Mouse (Mus musculus) urinary bladder, postnatal 4 days (tissue): ENCODE results near the gene Riok1.

Experiments
- DNase-seq, 2 experiments: peaks; one replicate each; pipeline ENCODE4 v3.0.0; 2021 to 2022; ENCODE audit warnings: low spot score in 2 of 2

The Riok1 gene

DNA sequence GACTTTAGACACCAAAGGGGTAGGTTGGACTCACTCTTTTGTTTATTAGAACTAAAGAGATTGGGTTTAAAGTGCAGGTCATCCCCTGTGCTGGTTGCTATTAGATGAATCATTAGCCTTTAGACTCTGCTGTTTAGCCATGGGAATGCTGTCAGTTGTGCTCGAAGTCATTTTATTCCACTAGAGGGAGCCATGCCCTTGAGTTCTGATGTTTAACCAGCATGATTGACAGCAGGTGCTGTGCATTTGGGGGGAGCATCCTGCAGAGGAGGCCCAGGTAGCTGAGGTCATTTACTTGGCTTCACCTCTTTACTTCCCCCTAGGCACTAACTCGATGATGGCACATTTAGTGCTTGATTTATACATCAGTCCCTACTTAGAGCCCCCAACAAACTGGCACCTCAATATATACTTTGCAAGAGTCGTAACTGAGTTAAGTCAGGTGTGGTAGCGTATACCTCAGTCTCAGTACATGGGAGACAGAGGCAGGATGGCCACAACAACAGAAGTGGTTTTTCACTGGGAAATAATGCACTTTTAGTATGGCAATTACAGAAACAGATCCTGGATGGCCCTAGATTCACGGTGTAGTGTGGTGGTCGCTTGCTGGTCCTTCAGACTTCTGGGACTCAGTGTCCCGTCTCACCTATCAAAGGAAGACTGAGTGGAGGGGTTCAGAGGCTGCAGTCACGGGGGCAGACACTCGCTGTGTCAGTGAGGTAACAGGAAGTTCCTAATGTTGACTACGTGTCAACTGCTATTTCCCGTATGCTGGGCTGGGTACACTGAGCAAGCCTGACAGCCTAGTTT lies 28.3 kb downstream of the Riok1 start:
- no peak for DNase-seq

DNA sequence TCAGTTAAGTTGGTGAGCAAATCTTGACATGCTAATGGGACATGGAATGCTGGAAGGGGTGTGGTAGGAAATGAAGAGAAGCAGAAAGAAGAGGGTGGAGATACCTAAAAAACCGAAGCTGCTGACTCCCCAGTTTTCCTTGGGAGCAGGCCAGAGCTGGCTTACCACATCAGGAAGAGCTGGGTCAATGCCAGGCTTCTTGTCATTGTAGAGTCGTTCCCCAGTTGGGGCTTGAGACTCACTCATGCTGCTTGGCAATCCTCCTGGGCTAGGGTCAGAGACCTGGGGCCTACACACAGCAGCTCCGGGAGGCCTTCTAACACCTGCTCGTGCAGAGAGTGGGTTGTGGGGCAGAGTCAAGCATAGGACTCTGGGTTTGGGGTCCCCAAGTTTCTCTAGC lies 34.1 kb downstream of the Riok1 start:
- no peak for DNase-seq

GRCm38 (mm10) chr13:38073374-38074307 lies 36.8 kb downstream of the Riok1 start:
- no peak for DNase-seq

DNA sequence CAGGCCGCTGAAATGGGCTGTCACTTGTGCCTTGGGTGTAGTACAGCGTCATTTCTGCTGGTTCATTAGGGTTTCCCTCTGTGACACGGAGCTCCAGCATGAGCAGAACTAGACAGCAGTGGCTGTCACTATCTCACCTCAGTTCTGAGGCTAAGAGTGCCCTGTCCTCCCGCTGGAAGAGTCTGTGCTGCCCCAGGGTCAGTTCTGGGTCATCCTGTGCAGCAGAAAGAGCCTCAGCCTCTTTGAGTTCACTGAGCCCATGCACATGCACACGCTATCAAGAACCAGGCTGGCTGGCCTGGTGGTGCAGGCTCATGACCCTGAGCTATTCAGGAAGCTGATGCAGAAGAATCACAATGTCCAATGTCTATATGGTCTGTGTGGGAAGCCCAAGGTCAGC lies 37.6 kb downstream of the Riok1 start:
- DNase-seq, result no peak

GRCm38 (mm10) chr13:38077113-38077512 lies 40.3 kb downstream of the Riok1 start:
- no peak for DNase-seq

- DNase-seq, result no peak
Measured at GRCm38 (mm10) chr13:38078836-38079235, 42.0 kb downstream of the Riok1 start.

DNA sequence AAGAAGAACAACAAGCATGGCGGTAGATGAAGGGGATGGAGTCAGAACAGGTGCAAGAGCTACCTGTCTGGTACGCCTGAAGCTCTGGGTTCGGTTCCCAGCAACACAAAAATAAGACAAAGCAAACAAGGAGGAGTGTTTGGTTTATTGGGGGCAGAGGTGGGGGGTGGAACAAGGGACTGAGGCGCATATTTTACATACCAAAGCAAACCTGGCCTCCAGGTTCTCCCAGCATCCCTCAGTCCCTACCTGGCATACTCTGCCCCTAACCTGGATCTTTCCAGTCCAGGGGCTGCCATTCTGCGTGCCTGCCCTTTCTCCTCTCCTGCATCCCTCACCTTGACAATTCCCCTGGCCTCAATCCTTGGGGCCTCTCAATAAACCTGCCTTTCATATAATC lies 42.6 kb downstream of the Riok1 start:
- DNase-seq, result no peak

- no peak for DNase-seq
Measured at GRCm38 (mm10) chr13:38080014-38080413, 43.2 kb downstream of the Riok1 start.

DNA sequence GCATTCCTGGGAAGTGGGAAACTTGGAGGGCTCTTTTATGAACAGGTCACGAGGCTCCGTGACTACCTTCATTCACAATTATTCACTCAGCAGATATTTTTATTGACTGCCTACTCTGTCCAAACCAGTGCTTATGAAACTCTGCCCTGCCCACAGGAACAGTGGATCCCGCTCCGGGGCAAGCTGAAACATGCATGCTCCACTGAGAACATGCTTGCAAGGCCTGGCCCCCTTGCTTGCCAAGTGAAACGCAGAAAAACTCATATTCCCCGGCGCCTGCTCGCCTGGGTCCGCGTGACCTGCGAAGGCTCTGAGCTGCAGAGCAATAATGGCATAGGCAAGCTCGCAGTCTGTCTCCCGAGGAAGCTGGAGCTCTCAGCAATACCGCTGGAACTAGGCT lies 43.9 kb downstream of the Riok1 start:
- DNase-seq, result peak in 1 of 2 experiments; percentile 49

- DNase-seq, result no peak
Measured at GRCm38 (mm10) chr13:38081161-38081560, 44.4 kb downstream of the Riok1 start.

GRCm38 (mm10) chr13:38086711-38087110 lies 49.9 kb downstream of the Riok1 start:
- no peak for DNase-seq

GRCm38 (mm10) chr13:38088008-38088407 lies 51.2 kb downstream of the Riok1 start:
- no peak for DNase-seq

- DNase-seq, result no peak
Measured at GRCm38 (mm10) chr13:38089449-38089848, 52.7 kb downstream of the Riok1 start.

DNA sequence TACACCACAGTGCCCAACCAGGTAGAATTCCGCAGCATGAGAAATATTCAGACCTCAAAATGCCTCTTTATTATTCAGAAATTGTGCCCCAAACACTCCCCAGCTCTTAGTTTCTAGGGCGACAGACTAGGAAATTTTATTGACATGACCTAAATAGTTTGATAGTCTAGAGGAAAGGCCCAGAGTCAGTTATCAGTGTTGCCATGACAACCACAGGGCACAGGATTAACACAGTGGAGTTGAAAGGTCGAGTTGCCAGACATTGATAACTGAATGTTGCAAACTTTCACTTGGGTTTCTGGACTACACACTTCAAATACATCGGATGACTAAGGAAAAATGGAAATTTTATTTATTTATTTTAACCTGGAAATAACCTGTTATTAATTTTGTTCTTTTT lies 53.1 kb downstream of the Riok1 start:
- no peak for DNase-seq

DNA sequence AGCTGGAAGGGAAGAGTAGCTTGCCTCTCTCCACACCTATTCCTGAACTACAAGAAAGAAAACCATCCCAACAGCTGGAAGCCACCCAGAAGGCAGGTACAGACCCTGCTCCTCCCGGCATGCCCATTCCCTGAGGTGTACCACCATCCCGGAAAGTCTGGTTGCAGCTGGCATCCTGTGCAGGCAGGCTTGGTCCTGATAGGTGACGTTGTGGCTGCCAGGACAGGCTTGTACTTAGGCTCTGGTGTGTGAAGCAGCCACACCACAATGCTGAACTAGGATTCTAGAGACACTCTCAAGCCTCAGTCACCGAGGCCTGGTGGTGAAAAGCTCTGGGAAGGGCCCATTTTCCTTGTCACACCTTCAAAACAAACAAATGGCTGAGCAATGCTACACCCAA lies 59.4 kb downstream of the Riok1 start:
- DNase-seq, result no peak

GRCm38 (mm10) chr13:38103406-38103805 lies 66.6 kb downstream of the Riok1 start:
- no peak for DNase-seq

DNA sequence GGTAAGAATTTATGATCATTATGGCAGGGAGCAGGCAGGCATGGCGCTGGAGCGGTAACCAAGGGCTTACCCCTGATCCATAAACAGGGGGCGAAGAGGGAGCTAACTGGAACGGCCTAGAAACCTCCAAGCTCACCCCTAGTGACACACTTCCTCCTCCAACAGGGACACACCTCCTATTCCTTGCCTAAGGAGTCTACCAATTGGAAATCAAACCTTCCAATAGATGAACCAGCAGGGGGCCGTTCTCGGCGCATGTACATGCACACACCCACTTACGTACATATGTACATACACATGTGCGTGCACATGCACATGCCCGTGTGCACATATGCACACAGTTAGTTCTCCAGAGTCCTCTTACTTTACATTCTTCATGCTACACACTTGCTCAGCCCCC lies 67.7 kb downstream of the Riok1 start:
- no peak for DNase-seq

DNA sequence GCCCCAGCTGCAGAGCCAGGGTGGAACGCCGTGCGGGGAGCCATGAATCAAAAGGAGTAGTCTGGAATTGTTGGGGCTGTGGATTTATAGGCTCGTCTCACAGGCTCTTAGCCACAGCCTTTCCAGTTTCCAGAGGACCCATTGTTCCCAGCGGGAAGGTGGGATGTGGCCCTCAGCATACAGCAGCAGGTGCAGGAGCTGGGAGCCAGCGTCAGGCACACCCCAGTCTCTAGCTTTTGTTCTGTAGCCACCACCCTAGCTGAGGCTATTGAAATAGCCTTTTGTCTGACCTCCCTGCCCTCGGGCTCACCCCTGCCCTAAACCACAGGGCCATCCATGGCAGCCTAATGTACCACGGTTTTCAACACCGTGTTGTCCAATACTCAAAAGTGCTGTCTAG lies 72.3 kb downstream of the Riok1 start:
- DNase-seq, result no peak
